Mouse (Mus musculus) megakaryocyte-erythroid progenitor cell, adult 5-6 weeks (primary cell): ENCODE measurements around the gene Med29. TPM values are rescaled to one million over a fixed set of nuclear protein-coding genes. Genes with fewer than 3 reads are reported as not detected.

ENCODE experiments used
- ATAC-seq: replicated peaks from 2 replicates; pipeline ENCODE4 v1.8.0; 2016; ENCODE audit warnings: mild to moderate bottlenecking, inconsistent platforms; ENCODE audit not compliant: severe bottlenecking, poor library complexity, low FRiP score, low TSS enrichment
- total RNA-seq, 2 experiments: library from RNA; stranded (forward) in 1 of 2; stranded (reverse) in 1 of 2; fragments of 200-1000, 215-1000 nt in 1 of 2; fragments of >200 nt in 1 of 2; fragmentation: Nextera tagmentation in 1 of 2; gene quantifications; 2 replicates each; pipeline ENCODE4 v1.2.3; 2014 to 2017

The Med29 gene
- total RNA-seq (2014; fragmentation: Nextera tagmentation) (22.3 and 28.9 TPM in 2 replicates), total RNA-seq (2017) (9.9 and 16.0 TPM in 2 replicates)

DNA sequence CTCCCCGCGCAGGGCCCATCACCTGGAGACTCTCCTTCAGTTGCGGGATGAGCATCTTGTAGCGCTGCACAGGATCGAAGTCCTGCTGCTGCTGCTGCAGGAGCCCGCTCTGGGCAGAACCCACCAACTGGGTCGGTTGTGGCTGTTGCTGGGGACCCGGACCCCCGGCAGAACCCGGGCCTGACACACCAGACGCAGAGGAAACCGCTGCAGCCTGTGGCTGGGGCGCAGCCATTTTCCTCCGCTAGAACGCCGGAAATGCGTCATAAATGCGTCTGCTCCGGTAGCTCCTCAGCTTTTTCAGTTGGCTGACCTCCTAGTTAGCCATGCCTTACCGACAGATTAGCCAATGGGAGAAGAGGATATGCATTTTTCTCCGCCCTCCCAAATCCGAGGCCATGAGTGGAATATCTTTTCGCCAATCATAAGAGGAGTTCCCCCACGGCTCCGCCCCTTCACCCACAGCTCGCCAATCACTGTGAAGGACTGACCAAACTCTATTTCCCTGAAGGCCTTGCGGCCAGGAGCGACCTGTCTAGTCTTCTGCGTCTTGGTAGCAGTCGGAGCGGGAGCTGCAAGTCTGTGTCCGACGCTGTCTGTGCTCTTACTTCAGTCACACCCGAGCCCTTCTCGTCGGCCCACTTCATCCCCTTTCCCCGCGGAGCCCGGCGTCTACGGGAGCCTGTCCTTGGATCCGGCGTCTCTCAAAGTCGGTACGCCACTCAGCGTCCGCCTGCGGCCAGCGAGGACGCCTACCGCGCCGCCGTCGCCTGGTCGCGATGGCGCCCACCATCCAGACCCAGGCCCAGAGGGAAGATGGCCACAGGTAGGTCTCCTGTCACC, at the start of gene Med29, which contains the start of gene Paf1:
Gene Med29, minus strand, starts transcription at position 280 of the 843 bp plus-strand sequence.
Gene Paf1, plus strand, starts transcription at position 523 of the 843 bp plus-strand sequence.
- peak; percentile 99 for ATAC-seq

DNA sequence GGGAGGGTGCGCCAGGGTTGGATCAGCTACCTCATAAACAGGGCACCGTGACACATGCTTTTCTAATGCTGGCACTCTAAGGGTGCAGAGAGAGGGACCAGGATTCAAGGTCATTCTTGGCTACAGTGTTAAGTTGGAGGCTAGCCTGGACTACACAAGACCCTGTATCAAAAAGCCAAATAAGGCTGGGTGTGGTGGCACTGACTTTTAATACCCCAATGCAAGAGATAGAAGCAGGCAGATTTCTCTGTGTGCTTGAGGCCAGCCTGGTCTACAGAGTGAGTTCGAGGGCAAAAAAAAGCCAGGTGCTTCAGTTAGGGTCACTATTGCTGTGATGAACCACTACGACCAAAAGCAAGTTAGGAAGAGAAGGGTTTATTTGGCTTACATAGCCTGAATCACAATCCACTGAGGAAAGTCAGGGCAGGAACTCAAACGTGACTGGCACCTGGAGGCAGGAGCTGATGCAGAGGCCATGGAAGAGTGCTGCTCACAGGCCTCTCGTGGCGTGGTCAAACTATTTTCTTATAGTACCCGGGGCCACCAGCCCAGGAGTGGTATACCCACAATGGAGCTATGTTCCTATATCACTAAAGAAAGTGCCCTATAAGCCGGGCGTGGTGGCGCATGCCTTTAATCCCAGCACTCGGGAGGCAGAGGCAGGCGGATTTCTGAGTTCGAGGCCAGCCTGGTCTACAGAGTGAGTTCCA, 49.4 kb upstream of the Med29 start:
- ATAC-seq = no peak

DNA sequence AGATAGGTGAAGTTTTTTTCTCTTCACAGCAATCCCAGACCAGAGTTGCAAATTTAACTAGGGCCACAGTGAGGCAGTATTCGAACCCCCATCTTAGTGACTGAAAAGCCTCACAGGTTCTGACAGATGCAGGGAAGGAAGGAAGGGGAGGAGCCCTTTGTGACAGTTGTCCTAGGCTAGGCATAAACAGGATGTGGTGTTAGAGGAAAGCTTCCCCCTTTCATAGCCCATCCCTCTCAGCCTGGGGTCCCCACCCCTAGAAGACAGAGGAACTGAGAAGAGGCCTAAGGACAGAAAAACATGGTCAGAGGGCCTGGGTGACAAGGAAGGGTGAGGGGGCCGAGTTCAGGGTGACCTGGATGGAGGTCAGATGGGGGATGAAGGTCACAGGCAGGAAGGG, 48.2 kb upstream of the Med29 start:
- ATAC-seq = no peak

DNA sequence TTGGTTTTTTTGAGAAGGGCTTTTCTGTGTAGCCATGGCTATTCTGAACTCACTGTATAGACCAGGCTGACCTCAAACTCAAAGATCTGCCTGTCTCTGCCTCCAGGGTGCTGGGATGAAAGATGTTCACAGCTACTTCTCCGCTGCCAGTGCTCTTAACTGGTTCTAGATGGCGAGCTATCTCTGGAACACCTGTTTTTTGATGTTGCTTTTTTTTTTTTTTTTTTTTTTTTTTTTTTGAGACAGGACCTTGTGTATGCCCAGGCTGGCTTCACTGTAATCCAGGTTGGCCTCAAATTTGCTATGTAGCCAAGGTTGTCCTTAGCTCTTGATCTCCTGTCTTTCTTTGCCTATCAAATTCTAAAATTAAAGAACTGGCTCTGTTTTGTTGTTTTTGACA, 46.3 kb upstream of the Med29 start:
- no peak for ATAC-seq

DNA sequence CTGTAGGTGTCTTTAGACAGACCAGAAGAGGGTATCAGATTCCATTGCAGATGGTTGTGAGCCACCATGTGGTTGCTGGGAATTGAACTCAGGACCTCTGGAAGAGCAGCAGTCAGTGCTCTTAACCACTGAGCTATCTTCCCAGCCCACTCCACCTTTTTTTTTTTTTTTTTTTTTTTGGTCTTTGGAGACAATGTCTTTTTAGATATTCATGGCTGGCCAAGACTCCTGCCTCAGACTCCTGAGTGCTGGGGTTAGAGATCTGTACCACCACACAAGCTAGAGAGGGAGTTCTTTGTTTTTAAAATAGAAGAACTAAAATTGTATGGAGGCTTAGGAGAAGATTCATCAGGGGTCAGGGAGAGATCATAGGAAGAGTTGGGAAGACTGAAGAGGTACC, 45.5 kb upstream of the Med29 start:
- no peak for ATAC-seq

DNA sequence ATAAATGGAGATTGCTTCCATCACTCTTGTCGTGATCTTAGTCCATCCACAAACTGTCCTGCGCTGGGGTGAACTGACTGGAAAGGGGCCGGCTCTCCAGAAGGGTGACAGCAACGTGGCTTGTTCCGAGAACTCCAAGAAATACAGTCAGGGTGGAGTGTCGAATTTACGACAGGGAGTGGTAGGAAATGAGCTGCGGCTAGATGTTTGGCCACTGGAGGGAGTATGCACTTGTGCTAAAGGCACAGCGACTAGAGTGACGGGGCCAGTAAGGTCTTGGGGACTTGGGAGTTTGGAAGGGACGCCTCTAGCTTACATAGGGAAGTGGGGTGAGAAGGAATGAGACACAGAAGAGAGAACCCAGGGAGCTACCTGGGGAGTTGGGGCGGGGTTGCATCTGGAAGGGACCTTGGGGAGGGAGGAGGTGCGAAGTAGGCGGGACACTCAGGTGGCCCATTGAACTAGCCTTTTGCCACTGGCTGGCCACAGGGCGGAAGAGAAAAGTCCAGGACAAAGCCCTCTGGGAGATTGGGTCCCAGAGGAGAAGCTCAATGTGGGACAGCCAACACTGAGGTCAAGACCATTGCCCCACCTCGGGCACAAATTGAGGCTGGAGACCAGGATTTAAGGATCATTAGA, 44.5 kb upstream of the Med29 start, which contains the start of gene Gmfg:
Gene Gmfg, plus strand, starts transcription at position 516 of the 639 bp plus-strand sequence.
- ATAC-seq = peak; percentile 68

DNA sequence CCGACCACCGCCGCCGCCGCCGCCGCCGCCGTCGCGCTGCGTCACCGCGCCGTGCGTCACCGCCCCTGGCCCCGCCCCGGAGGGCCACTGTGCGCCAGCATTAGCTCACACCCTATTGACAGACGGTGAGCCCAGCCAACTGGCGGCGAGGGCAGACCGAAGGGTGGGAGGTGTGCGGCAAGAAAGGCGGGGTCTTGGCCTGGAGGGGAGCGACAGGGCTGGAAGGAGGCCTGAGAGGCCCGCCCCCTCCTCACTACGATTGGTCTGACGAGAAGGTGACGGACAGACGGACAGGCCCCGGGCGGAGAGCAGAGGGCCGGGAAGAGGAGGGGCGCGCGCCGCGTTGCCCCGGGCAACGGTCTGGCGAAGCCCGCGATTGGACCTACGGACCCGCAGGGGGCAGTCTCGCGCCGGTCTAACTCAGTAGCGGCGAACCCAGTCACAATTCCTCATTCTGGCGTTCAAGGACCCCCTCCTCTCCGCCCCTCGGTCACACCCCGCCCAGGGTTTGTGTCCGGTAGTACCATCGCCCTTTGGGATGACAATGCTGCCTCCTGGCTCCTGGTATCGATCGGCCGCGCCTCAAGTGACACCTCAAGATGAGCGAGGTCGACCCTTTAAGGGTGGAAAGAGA, 43.9 kb upstream of the Med29 start:
- peak; percentile 93 for ATAC-seq

DNA sequence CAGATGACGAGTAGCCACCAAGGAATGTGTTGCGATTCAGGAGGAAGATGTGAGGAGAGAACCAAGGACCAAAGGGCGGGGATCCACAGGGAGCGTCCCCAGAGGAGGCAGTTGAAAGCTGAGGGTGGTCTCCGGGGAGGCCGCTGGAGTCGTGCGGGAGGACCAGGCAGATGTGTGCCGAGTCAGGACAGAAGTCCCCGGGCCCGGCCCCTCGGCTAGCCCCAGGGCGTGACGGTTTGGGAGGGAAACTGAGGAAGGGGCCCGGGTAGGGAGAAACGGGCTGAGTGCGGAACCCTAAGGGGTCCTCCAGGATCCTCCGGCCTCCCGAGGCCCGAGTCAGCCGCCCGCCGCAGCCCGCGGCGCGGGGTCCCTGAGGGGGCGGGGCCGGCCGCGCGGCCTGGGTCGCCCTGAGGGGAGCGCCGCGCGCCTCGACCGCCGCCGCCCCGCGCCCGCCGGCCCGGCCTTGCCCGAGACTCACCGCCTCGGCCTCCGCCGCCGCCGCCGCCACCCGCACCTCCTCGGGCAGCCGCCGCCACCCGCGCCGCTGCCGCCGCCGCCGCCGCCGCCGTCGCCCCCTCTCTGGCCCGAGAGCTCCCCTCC, 43.3 kb upstream of the Med29 start:
- ATAC-seq = no peak

DNA sequence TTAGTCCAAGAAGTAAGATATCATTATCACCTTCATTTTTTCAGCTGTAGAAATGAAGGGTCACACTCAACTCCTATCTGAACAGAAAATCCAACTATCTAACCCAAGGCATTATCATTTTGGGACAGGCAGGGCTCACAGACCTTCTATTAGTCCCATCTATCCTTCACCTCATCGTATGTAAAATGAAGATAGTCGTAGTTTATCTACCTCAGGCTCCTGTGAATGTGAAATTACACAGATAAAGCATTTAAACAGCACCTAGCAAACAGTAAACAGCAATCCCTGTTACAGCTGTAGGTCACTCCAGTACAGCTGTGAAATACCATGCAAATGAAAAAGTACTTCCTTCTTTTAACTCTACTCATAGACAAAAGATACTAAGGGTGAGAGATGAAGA, 39.7 kb upstream of the Med29 start:
- peak; percentile 31 for ATAC-seq

DNA sequence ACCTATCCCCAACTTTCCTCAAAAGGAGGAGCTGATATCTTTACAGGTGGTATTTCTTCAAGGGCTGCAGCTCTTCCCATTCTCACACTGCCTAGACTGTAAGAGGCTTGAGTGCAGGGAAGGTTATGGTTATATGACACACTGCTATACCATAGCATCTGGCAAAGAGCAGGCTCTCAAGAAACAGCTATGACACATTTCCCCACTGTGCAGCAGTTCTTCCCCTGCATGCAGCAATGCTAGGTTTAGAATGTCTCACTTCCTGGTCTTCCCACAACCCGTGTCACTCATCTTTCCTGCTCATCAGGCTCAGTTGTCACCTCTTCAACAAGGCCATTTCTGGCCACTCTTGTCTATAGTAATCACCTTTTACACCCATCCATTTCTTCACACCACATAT, 38.0 kb upstream of the Med29 start:
- ATAC-seq = no peak

DNA sequence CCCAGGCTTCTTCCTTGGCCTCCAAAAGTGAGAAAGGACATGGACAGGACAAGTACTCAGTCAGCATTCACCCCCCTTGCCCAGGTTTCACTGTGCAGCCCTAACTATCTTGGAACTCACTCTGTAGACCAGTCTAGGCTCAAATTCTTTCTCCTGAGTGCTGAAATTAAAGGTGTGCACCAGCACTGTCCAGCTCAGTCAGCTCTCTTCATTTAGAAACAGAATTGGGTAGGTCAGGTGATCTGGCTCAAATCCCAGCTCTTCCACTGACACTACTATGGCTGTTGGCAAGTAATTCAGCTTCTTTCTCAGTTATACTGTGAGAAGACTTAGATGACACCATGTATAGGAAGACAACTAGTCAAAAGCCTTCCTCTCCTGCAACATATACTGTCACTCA, 35.2 kb upstream of the Med29 start:
- ATAC-seq = no peak

DNA sequence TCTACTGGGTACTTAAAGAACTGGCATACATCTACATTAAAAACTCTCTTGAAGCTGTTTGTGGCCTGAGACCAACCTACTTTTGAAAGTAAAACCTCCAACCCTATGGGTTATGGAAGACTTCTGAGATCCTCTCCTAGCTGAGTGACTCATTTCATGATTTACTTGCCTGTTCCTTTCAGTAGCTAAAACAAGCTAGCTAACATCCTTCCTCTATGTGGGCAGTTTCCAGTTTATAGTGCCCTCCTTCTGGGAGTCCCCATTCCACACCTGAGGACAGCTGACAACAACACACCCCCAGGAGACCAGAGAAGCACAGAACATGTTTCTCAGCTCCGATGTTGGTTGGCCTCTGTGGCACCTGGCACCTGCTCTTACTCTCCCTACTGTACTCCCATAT, 30.5 kb upstream of the Med29 start:
- ATAC-seq = no peak

DNA sequence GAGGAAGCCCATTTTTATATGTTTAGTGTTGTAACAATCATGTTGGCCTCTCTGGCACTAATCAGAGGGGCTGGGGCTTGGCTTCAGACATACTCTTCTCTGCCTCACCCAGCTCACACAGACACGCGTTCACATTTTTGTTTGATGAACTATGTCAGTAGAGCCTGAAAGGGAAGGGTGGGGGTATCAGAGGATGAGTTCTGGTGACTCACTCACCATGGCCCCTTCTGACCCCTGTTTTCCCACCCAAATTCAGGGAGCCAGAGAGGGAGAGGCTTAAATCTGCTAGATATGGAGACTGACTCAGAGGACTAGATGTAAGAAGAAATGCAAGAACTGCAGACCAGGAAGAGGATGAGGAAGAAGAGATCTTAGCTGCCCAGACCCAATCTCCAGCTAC, 26.9 kb upstream of the Med29 start:
- ATAC-seq = no peak

DNA sequence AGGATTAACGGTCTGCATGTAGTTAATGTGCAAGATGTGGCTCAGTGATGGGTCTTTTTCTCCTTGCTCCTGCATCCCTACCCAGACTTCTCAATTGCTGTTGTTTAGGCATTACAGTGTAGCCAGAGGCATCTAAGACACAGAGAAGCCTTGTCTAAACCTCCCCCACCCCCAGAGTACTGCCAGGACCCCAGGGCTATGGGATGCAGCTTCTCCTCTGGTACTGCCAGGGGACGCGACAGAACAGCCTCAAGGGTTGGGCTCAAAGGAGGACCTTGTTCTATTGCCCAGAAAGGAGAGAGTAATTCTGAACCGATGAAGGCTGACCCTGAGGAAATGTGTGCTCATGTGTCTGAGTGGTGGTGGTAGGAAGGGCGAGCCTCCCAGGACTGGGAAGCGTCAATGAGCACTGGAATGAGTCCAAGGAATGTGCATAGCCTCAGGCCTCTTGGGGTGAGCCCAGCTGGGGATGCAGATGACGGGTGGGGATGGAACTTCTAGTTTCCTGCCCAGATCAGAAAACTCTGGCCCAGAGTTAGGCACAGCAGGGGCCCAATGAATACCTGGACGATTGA, 25.7 kb upstream of the Med29 start:
- ATAC-seq = no peak

DNA sequence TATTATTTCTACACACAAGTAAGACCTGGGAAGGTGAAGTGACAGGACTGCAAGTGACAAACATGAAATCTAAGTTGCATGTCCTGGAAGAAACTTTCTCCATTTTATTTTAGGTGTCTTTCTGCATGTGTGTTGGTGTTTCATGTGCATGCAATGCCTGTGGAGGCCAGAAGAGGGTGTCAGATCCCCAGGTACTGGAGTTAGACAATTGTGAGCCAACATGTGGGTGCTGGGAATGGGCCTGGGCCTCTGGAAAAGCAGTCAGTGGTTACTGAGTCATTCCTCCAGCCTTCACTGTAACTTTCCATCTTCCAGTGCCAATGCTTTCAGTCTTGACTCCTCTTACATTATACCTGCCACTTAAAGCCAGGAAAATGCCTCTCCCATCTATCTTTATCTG, 24.9 kb upstream of the Med29 start:
- ATAC-seq = no peak

DNA sequence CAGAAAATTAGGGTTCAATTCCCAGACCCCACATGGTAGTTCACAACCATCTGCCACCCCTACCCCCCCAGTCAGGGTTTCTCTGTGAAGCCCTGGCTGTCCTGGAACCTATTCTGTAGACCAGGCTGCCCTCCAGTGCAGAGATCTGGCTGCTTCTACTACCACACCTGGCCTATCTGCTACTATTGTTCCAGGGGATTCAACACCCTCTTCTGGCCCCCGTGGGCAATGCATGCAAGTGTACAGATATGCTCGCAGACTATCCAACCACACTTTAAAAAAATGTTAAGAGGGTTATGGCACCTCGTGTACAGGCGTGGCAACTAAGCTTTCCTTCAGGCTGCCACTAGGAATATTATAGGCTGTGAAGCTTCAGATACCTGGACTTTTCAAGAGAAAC, 20.3 kb upstream of the Med29 start:
- ATAC-seq = 0 out of 2 replicates have a peak, but pooled peaks have one; percentile 48

DNA sequence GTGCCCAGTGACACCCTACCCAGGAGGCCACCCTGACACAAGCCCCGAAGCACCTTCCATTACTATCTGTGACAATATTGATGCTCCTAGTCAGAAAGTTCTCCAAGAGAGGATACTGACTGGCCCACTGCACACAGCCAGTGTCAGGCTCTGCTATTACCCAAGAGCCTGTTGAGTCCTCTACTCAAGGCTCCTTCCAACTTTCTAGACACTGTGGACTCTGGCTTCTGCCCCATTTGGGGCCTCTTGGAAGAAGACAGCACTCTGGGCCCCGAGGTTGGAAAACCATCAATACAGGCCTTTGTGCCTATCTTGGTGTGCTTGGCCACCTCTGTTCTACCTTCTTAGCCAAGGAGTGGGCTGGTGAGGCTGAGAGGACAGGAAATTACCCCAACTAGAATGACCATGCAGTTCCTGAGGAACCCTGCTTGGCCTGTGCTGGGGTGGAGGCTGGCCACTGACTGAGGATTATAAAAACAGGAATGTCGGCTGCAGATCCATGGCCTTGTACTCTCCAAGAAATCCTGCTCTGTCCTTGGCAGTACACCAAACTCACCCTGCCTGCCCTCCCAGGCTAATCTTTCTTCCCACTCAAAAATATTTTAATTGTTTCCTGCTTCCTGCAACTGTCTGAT, 18.4 kb upstream of the Med29 start:
- ATAC-seq = no peak

DNA sequence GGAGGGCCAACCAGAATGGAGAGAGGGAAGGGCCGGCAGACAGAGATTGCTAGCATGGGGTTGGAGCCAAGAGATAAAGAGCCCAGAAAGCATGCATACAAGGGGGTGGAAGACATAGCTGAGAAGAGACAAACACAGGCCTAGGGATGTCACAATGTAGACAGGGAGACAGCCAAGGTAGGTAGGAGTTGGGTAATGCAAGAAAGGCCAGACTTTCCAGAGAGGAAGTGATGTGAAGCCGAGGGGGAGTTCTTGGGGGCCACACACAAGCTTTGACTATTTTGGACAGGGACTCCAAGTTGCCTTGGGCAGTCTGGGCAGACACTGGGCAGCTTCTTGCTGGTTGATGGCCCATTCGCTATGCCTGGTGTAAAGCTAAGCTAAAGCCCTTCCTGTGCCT, 9.4 kb upstream of the Med29 start:
- no peak for ATAC-seq

DNA sequence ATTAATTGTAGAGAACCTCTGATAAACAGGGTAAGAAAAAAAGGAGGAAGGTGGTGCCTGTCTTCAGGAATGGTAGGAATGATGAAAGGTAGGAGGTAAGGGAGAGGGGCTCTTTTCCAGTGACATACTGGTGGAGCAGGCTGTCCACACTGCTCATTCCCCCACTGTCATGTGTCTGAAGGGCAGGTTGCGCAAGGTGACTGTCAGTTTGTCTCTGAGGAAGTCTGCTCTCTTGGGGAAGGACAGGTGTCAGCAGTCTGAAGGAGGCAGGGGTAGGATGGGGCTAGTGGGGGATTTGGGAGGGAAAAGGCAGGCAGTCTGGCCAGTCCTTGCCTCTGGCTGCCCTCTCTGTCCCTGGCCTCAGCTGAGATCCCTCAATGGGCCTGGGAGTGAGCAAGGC, 8.5 kb upstream of the Med29 start:
- no peak for ATAC-seq
